Mouse (Mus musculus) ES-Bruce4 (cell line): ENCODE data around the gene Spint3.

Source experiments
- CTCF ChIP-seq: IDR thresholded peaks from one replicate; pipeline ENCODE4 v1.8.1; 2011; ENCODE audit warnings: low read depth, low read length
- POLR2A ChIP-seq: IDR thresholded peaks from one replicate; pipeline ENCODE4 v1.8.1; 2011; ENCODE audit warnings: low read length; ENCODE audit not compliant: insufficient read depth

- TF ChIP-seq CTCF = no peak
- no peak for TF ChIP-seq POLR2A
These were observed 31.1 kb downstream of the Spint3 start for GRCm38 (mm10) chr2:164542132-164542531.
